ENCODE assay signal across 9 mouse cellular contexts in the genomic region with DNA sequence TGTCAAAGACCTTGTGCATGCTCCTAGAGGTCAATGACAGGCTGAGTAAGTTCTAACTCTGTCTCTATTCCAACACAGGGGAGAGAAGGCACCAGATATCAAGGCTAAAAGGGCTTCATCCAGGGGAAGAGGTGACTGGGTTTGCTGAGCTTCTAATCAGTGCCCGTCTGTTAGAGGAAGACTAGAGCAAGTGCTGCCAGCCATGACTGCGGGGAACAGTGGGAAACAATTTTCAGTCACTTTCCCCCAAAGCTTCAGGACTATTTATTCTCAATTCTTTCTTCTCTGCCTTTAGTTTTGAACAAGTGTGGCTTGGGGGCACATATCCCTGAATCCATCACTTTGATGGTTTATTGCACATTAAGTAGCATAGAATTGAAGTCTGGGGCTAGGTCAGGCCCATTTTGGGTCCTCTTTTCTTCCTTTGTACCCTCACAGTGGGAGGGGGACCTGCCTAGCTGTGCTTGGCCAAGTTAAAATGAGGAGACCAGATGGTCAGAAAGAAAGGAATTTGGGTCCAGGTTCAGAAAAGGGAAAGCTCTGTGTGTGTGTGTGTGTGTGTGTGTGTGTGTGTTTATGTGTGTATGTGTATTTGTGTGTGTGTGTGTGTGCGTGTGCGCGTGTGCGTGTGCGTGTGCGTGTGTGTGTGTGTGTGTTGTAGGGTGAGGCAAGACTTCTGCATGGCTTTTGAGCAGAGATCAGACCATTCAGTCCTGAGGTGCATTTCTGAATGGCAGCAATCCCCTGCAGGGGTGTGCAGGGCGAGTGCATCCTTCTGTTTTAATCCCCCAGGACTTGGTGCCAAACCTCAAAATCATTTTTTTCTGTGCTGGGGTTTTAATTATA.
A peak's percentile ranks its signal among the peaks of the same experiment; 100 is the strongest.
DNase-seq lines count a peak whose midpoint lies in the region; ATAC-seq and TF ChIP-seq lines count a peak whose summit lies in the region.
"Had no signal": no experiment of that assay in that cellular context is flagged by ENCODE, and none has a peak within 500 bp of the region (broad histone marks: within the 10 kb centered on the region; RNA-seq: fewer than 3 reads in every experiment).

No protein-coding gene starts in this region.

- no peaks in the 10 kb centered on the region for H3K36me3 ChIP-seq in forebrain, postnatal 0 days (ENCODE audit: insufficient read depth)
- H3K36me3 ChIP-seq in midbrain, embryonic 14.5 days (ENCODE audit: control insufficient read depth, insufficient read depth, low read length): no peaks in the 10 kb centered on the region

- H3K4me1 ChIP-seq in forebrain, postnatal 0 days (ENCODE audit: insufficient read depth): 0 out of 2 replicates have a peak, but pooled peaks cover 4% of the 10 kb centered on the region
- peaks cover 17% of the 10 kb centered on the region for H3K4me1 ChIP-seq in midbrain, embryonic 14.5 days (ENCODE audit: control insufficient read depth, insufficient read depth, low read length)

- peak; percentile 63 for DNase-seq in left cerebral cortex, postnatal 4 days
- DNase-seq in left cerebral cortex, adult 11 months (ENCODE audit: low spot score): no peak
- DNase-seq in cerebellum, postnatal 14 days: peak; percentile 79 to 85
- DNase-seq in forebrain, postnatal 0 days: peak; percentile 32
- peak; percentile 36 for DNase-seq in midbrain, embryonic 14.5 days
- DNase-seq in kidney, adult 9 months: no peak
- DNase-seq in thymus, postnatal 25 days: no peak
- no peak for DNase-seq in right cerebral cortex, adult 2 months (ENCODE audit: low spot score in 2 of 2)

- H3K27me3 ChIP-seq in forebrain, postnatal 0 days (ENCODE audit: insufficient read depth, low read length): no peaks in the 10 kb centered on the region
- no peaks in the 10 kb centered on the region for H3K27me3 ChIP-seq in midbrain, embryonic 14.5 days (ENCODE audit: control insufficient read depth, insufficient read depth, low read length)
- H3K27me3 ChIP-seq: CH12.LX had no signal

- no peaks in the 10 kb centered on the region for H3K9me3 ChIP-seq in forebrain, postnatal 0 days (ENCODE audit: low read length)
- H3K9me3 ChIP-seq in midbrain, embryonic 14.5 days (ENCODE audit: control insufficient read depth, low read length): no peaks in the 10 kb centered on the region

- no peak overlapping the region for H3K4me3 ChIP-seq in forebrain, postnatal 0 days (ENCODE audit: low read depth, low read length)
- H3K4me3 ChIP-seq in midbrain, embryonic 14.5 days (replicated peaks; ENCODE audit: low read depth, low read length): no peak overlapping the region

- H3K4me2 ChIP-seq in forebrain, postnatal 0 days (ENCODE audit: low read depth): no peak overlapping the region
- no peak overlapping the region for H3K4me2 ChIP-seq in midbrain, embryonic 14.5 days (ENCODE audit: low read length)

- H3K27ac ChIP-seq in forebrain, postnatal 0 days (ENCODE audit: low read depth, low read length): no peak overlapping the region
- H3K27ac ChIP-seq in midbrain, embryonic 14.5 days (replicated peaks; ENCODE audit: low read depth, low read length): peak overlapping the region; percentile 60; the same call in 1 of the 2 replicates

- intact Hi-C loops in left cerebral cortex, postnatal 4 days (cut with DNase I): no loop called here

- no peak for TF ChIP-seq CTCF in forebrain, postnatal 0 days (IDR thresholded peaks at IDR 0.05; ENCODE audit: low read depth)

- H3K9ac ChIP-seq in forebrain, postnatal 0 days: no peak overlapping the region
- no peak overlapping the region for H3K9ac ChIP-seq in midbrain, embryonic 14.5 days (replicated peaks; ENCODE audit: low read length)

- peak; percentile 13; the same call in 1 of the 2 replicates for ATAC-seq in forebrain, postnatal 0 days
- ATAC-seq in midbrain, embryonic 14.5 days (ENCODE audit: low FRiP score, low TSS enrichment): no peak

- WGBS in forebrain, postnatal 0 days: 35% methylated on average over 9 of the region's 9 CpGs
- 39% methylated on average over 9 of the region's 9 CpGs for WGBS in midbrain, embryonic 14.5 days

Comparison
In these comparisons a context has a peak if more than half of its experiments do, and no peak if none do; other contexts are left out.
1. DNase-seq: peak in left cerebral cortex, postnatal 4 days (single experiment), cerebellum, postnatal 14 days (2 of 2), forebrain, postnatal 0 days (single experiment) and midbrain, embryonic 14.5 days (single experiment); none in left cerebral cortex, adult 11 months (single experiment), kidney, adult 9 months (single experiment), thymus, postnatal 25 days (single experiment) and right cerebral cortex, adult 2 months (0 of 2).